Mouse (Mus musculus) neural tube, embryonic 11.5 days (tissue): ENCODE data around the gene Calhm3. TPM values are rescaled to one million over a fixed set of nuclear protein-coding genes. Genes with fewer than 3 reads are reported as not detected.

Experiments used
- ATAC-seq: fragments of 200-750 bp; cut with Nextera tagmentation; 2 replicates; pipeline ENCODE4 v1.8.0; 2017; ENCODE audit warnings: moderate number of reproducible peaks, mild to moderate bottlenecking, moderate TSS enrichment, moderate library complexity; ENCODE audit not compliant: insufficient read depth, low FRiP score, low TSS enrichment
- DNase-seq: peaks from one replicate; pipeline ENCODE4 v3.0.0-alpha.2; 2015; ENCODE audit warnings: low spot score
- H3K27ac ChIP-seq: fragments of 300-500 bp; sonication (generic); 2 replicates; pipeline ENCODE4 v1.5.1; 2014; ENCODE audit warnings: low read depth, mild to moderate bottlenecking, low read length
- H3K27me3 ChIP-seq: fragments of 300-500 bp; sonication (generic); 2 replicates; pipeline ENCODE4 v1.6.1; 2014; ENCODE audit warnings: mild to moderate bottlenecking, low read length, mixed read lengths; ENCODE audit not compliant: control insufficient read depth, insufficient read depth
- H3K36me3 ChIP-seq: fragments of 300-500 bp; sonication (generic); 2 replicates; pipeline ENCODE4 v1.6.1; 2014; ENCODE audit warnings: mild to moderate bottlenecking, low read length, moderate library complexity, mixed read lengths; ENCODE audit not compliant: control insufficient read depth, insufficient read depth
- H3K4me1 ChIP-seq: fragments of 300-500 bp; sonication (generic); 2 replicates; pipeline ENCODE4 v1.6.1; 2014; ENCODE audit warnings: low read length, mixed read lengths; ENCODE audit not compliant: control insufficient read depth, insufficient read depth
- H3K4me2 ChIP-seq: fragments of 300-500 bp; sonication (generic); 2 replicates; pipeline ENCODE4 v1.6.1; 2014; ENCODE audit warnings: low read depth, mild to moderate bottlenecking, moderate library complexity
- H3K4me3 ChIP-seq: fragments of 300-500 bp; sonication (generic); 2 replicates; pipeline ENCODE4 v1.5.1; 2014; ENCODE audit warnings: low read depth, low read length
- H3K9ac ChIP-seq: fragments of 300-500 bp; sonication (generic); 2 replicates; pipeline ENCODE4 v1.6.1; 2014; ENCODE audit warnings: mild to moderate bottlenecking, low read length
- H3K9me3 ChIP-seq: fragments of 300-500 bp; sonication (generic); 2 replicates; pipeline ENCODE4 v1.6.1; 2016; ENCODE audit warnings: low read length; ENCODE audit not compliant: control insufficient read depth
- WGBS: fragments of 180-500 bp; shearing (Covaris S2); extraction: QIAGEN DNeasy Blood & Tissue Kit; methylation state at CpG from one replicate; pipeline ENCODE4 v1.1.7; 2014; 5-methylcytosine and 5-hydroxymethylcytosine counted together
- polyA plus RNA-seq: library from polyadenylated mRNA; unstranded; fragments of >200 nt; fragmentation: Nextera tagmentation; extraction: Ambion mirVana; gene quantifications from 2 replicates; pipeline ENCODE4 v1.2.1, GENCODE M21; 2014

The Calhm3 gene
- polyA plus RNA-seq, 1 experiment from 2014 or later = not detected

GRCm38 (mm10) chr19:47118634-47119033 is 38.9 kb downstream of the Calhm3 start:
- no peak overlapping the region for H3K9ac ChIP-seq
- no peaks in the 10 kb centered on the region for H3K9me3 ChIP-seq
- no peak overlapping the region for H3K4me2 ChIP-seq
- H3K4me3 ChIP-seq = no peak overlapping the region
- WGBS = 93% methylated on average over 2 of the region's 2 CpGs
- H3K36me3 ChIP-seq = peaks cover 8% of the 10 kb centered on the region
- H3K27me3 ChIP-seq = no peaks in the 10 kb centered on the region
- H3K27ac ChIP-seq = no peak overlapping the region
- ATAC-seq (no peak), DNase-seq (no peak)
- H3K4me1 ChIP-seq = no peaks in the 10 kb centered on the region

DNA sequence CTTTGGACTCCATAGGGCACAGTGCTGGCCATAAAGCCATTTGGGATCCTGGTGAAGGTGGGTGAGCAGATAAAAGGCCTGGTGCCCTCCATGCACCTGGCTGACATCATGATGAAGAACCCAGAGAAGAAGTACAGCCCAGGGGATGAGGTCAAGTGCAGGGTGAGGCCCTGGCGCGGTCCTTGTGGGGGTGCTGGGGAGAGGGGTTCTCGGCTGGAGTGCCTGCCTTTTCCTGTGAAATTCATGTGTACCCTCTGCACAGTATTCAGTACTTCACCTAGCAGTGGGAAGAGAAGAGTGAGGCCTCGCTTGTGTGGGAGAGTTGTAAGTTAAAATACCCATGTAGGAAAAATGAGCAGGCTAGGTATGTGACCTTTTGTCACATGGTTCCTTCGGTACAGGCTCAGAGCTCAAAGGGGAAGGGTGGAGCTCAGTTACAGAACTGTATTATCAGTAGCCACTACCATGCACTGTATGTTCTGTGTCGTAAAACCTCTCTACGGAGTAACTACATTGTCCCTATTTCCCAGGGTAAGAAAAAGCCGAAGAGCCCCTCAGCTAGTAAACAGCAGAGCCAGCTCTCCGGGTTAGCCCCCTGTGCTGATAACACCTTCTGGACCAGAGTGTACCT is 52.8 kb downstream of the Calhm3 start:
- WGBS = 96% methylated on average over 9 of the region's 9 CpGs
- ATAC-seq (no peak), DNase-seq (no peak)
- Histone ChIP-seq H3K9ac (no peak overlapping the region), H3K4me1 (no peaks in the 10 kb centered on the region), H3K27ac (no peak overlapping the region), H3K36me3 (peaks cover 24% of the 10 kb centered on the region), H3K9me3 (no peaks in the 10 kb centered on the region), H3K27me3 (no peaks in the 10 kb centered on the region), H3K4me2 (no peak overlapping the region), H3K4me3 (no peak overlapping the region)

Other genes with a start within 250 kb of the Calhm3 start
- 276 and 332 TPM in 2 replicates for gene Ina, start 143.1 kb downstream of the Calhm3 start, polyA plus RNA-seq
- 68.3 and 71.7 TPM in 2 replicates for gene Nt5c2, start 142.6 kb downstream of the Calhm3 start, polyA plus RNA-seq
- gene Pcgf6, start 106.9 kb downstream of the Calhm3 start, polyA plus RNA-seq = 31.0 and 33.5 TPM in 2 replicates
- 10.3 and 12.8 TPM in 2 replicates for gene Taf5, start 90.0 kb downstream of the Calhm3 start, polyA plus RNA-seq
- 1,081 and 1,145 TPM in 2 replicates for gene Usmg5, start 67.1 kb downstream of the Calhm3 start, polyA plus RNA-seq
- gene Pdcd11, start 67.0 kb downstream of the Calhm3 start, polyA plus RNA-seq = 9.8 and 11.0 TPM in 2 replicates
- gene Calhm2, start 19.5 kb downstream of the Calhm3 start, polyA plus RNA-seq = 0.69 TPM in 2 replicates
- gene Calhm1, start 13.5 kb downstream of the Calhm3 start, polyA plus RNA-seq = not detected in 2 replicates
- 4.7 and 5.0 TPM in 2 replicates for gene Neurl1a, start 21.1 kb upstream of the Calhm3 start, polyA plus RNA-seq